Mouse (Mus musculus) heart, embryonic 13.5 days (tissue): ENCODE results near the gene Wipi1. TPM values are rescaled to one million over a fixed set of nuclear protein-coding genes. Genes with fewer than 3 reads are reported as not detected.

Source experiments
- ATAC-seq: fragments of 200-750 bp; cut with Nextera tagmentation; 2 replicates; pipeline ENCODE4 v1.8.0; 2017; ENCODE audit warnings: moderate TSS enrichment; ENCODE audit not compliant: insufficient number of reproducible peaks, low FRiP score, low TSS enrichment; ENCODE audit errors: extremely low read depth
- H3K27ac ChIP-seq: fragments of 300-500 bp; sonication (generic); replicated peaks from 2 replicates; pipeline ENCODE4 v1.5.1; 2015; ENCODE audit warnings: moderate library complexity, mild to moderate bottlenecking, inconsistent platforms
- H3K27me3 ChIP-seq: fragments of 300-500 bp; sonication (generic); replicated peaks from 2 replicates; pipeline ENCODE4 v1.6.1; 2015; ENCODE audit warnings: mild to moderate bottlenecking, inconsistent platforms
- H3K36me3 ChIP-seq: fragments of 300-500 bp; sonication (generic); 2 replicates; pipeline ENCODE4 v1.6.1; 2015; ENCODE audit warnings: mild to moderate bottlenecking, inconsistent platforms
- H3K4me1 ChIP-seq: fragments of 300-500 bp; sonication (generic); 2 replicates; pipeline ENCODE4 v1.6.1; 2015; ENCODE audit warnings: inconsistent platforms
- H3K4me2 ChIP-seq: fragments of 300-500 bp; sonication (generic); 2 replicates; pipeline ENCODE4 v1.6.1; 2015; ENCODE audit warnings: inconsistent platforms, mild to moderate bottlenecking, moderate library complexity
- H3K4me3 ChIP-seq: fragments of 300-500 bp; sonication (generic); 2 replicates; pipeline ENCODE4 v1.5.1; 2015; ENCODE audit warnings: moderate library complexity, mild to moderate bottlenecking, inconsistent platforms
- H3K9ac ChIP-seq: fragments of 300-500 bp; sonication (generic); 2 replicates; pipeline ENCODE4 v1.6.1; 2015; ENCODE audit warnings: inconsistent platforms, mild to moderate bottlenecking, moderate library complexity
- H3K9me3 ChIP-seq: fragments of 300-500 bp; sonication (generic); 2 replicates; pipeline ENCODE4 v1.6.1; 2016; ENCODE audit warnings: inconsistent platforms
- WGBS: fragments of 180-500 bp; shearing (Covaris S2); methylation state at CpG from one replicate; pipeline ENCODE4 v1.1.7; 2015; ENCODE audit warnings: mixed read lengths; 5-methylcytosine and 5-hydroxymethylcytosine counted together
- polyA plus RNA-seq: library from polyadenylated mRNA; unstranded; fragments of >200 nt; fragmentation: Nextera tagmentation; extraction: Ambion mirVana; gene quantifications from 2 replicates; pipeline ENCODE4 v1.2.1, GENCODE M21; 2015

Gene Wipi1
- polyA plus RNA-seq, 1 experiment from 2014 or later: 44.7 TPM

DNA sequence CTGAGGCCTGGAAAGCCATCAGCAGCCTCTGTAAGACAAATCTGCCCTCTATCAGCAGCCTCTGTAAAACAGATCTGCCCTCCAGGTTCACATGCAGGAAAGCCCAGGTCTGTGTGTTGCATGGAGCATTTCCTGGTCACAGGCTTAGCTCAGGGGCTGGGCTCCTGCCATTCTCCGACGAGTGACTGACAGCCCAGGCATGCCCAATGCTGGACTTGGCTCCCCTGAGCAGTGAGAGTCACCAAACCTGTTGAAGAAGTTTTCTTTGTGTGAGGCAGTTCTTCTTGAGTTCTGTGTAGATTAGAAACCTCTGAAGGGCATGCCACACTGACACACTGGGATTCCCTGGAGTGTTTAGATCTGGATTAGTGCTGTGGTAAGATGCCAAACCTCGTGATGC lies 57.3 kb downstream of the Wipi1 start:
- WGBS: 21% methylated on average over 3 of the region's 3 CpGs
- H3K27ac ChIP-seq: peak overlapping the region; percentile 45
- ATAC-seq: no peak

DNA sequence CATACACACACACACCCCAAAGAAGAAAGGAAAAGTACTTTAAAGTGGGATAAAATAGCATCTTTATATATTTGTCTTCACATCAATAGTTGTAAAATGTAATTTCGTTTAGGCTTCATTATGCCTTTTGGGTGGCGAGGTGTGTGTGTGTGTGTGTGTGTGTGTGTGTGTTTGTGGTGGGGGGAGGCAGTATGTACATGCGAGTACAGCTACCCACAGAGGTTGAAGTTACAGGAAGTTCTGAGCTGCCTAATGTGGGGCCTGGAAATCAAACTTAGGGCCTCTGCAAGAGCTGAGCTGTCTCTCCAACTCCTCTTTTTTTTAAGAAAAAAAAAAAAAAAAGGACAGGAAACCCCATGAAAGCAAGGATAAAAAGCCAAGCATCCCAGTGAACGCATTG lies 57.8 kb downstream of the Wipi1 start:
- Histone ChIP-seq H3K4me2 (no peak overlapping the region), H3K4me1 (peaks cover 52% of the 10 kb centered on the region), H3K27ac (peak overlapping the region; percentile 45; the same call in 1 of the 2 replicates), H3K4me3 (no peak overlapping the region), H3K36me3 (no peaks in the 10 kb centered on the region), H3K27me3 (no peaks in the 10 kb centered on the region), H3K9me3 (no peaks in the 10 kb centered on the region), H3K9ac (no peak overlapping the region)
- WGBS: 73% methylated on average over 4 of the region's 4 CpGs
- no peak for ATAC-seq

More for the DNA sequence above, 57.3 kb downstream of the Wipi1 start:
- Histone ChIP-seq H3K4me2 (no peak overlapping the region), H3K36me3 (no peaks in the 10 kb centered on the region), H3K27me3 (no peaks in the 10 kb centered on the region), H3K4me1 (peaks cover 52% of the 10 kb centered on the region), H3K9ac (no peak overlapping the region), H3K4me3 (no peak overlapping the region), H3K9me3 (no peaks in the 10 kb centered on the region)

DNA sequence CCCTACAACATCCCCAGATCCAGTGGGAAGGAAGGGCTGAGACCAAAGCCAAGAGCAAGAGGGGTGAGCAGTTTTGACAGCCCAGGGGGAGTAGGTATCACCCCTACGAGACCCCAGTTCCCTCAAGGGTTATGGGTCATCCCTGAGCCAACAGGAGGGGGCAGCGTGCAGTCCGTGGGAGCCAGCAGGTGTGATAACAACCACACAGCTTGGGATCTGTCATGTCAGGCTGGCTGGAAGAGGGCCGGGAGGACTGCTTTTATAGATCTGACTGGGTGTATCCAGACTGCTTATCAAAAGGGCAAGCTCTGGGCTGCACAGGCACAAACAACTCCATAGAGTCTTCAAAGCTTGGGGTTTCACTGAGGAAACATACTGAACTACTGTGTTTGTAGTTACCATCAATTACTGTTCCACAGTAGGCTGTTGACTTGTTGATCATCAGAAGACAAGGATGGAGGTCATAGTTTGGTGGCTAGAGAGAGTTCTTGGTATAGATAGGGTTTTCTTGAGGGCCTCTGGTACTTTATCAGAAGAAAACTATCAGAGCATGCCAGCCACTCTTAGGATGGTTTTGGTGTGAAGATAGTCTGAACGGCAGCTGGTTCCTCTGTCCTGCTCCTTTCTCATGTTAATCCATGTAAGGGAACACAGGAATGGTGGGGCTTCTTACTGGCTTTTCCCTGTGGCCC lies 62.0 kb downstream of the Wipi1 start:
- H3K27ac ChIP-seq: no peak overlapping the region
- H3K27me3 ChIP-seq: no peaks in the 10 kb centered on the region
- no peak overlapping the region for H3K4me2 ChIP-seq
- WGBS: 39% methylated on average over 5 of the region's 5 CpGs
- no peaks in the 10 kb centered on the region for H3K36me3 ChIP-seq
- H3K4me1 ChIP-seq: peaks cover 45% of the 10 kb centered on the region
- H3K4me3 ChIP-seq: no peak overlapping the region
- H3K9me3 ChIP-seq: no peaks in the 10 kb centered on the region
- no peak overlapping the region for H3K9ac ChIP-seq
- no peak for ATAC-seq

DNA sequence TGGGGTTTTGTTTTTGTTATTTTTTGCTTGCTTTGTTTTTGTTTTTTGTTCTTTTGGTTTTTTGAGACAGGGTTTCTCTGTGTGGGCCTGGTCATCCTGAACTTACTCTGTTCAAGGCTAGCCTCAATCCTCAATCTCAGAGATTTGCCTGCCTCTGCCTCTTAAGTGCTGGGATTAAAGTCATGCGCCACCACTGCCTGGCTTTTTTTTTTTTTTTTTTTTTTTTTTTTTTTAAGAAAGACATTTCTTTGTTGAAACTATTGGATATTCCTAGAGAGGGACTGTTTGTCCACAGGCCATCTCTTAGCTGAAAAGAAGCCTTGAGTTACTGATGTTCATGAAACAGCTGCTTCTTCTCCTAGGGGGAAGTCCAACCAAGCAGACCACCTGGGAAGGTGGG lies 64.1 kb downstream of the Wipi1 start:
- Histone ChIP-seq H3K27me3 (no peaks in the 10 kb centered on the region), H3K4me2 (no peak overlapping the region), H3K36me3 (no peaks in the 10 kb centered on the region), H3K27ac (no peak overlapping the region), H3K9ac (no peak overlapping the region), H3K9me3 (no peaks in the 10 kb centered on the region), H3K4me1 (peaks cover 52% of the 10 kb centered on the region), H3K4me3 (no peak overlapping the region)
- WGBS: 84% methylated on average over 1 of the region's 1 CpGs
- ATAC-seq: no peak

DNA sequence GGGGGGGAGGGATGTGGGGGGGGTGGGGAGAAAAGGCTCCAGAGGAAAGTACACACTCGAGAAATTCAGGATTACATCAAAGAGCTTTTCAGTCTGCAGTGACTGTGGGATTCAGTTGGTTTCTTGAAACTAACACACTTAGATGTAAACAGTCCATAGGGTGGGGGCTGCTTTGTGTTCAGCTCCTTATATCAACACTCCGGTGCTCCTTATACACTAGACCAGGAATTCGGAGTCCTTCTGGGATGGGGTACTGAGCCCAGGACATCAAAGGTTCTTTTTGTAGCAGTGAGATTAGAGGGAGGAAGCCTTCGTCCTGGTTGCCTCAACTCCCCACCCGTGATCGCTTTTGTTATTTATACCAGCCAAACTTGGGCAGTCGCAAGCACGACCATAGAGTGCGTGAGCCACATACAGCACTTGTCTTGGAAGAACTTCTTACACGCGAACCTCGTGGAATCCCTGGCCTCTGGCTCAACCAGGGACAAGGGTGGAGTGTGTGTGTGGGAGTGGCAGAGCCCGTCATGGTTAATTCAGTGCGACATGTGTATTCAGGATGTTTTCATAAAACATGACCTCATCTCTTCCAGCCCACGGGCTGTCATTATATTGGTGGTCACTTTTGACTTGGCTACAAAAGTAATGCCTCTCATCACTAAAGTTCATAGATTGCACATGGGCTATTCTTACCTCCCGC lies 65.3 kb downstream of the Wipi1 start:
- H3K4me3 ChIP-seq: no peak overlapping the region
- no peak overlapping the region for H3K9ac ChIP-seq
- no peak for ATAC-seq
- no peak overlapping the region for H3K27ac ChIP-seq
- WGBS: 53% methylated on average over 16 of the region's 16 CpGs
- H3K9me3 ChIP-seq: no peaks in the 10 kb centered on the region
- peaks cover 52% of the 10 kb centered on the region for H3K4me1 ChIP-seq
- no peaks in the 10 kb centered on the region for H3K36me3 ChIP-seq
- no peaks in the 10 kb centered on the region; the same call in 1 of the 2 replicates for H3K27me3 ChIP-seq
- no peak overlapping the region for H3K4me2 ChIP-seq

DNA sequence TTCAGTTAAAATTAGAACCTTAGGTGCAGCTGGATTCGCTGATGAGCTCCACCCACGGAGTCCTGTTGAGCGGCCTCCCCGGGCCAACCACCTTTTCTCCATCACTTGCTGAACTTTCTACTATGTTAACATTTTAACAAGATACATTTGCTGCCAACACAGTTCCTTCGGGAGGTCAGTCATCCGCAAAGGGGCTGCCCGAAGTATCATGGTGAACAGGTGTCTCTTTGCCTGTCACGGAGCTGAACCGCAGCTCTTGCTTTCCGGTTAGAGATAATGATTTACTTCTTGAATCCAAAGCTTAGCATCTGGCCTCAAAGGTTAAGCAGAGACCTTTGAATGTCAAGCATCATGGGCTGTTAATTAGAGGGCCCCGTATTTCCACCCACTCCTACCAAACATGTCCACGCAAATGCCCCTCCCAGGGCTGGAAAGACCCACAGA lies 66.0 kb downstream of the Wipi1 start:
- no peak for ATAC-seq
- 42% methylated on average over 12 of the region's 12 CpGs for WGBS
- 0 out of 2 replicates have a peak overlapping the region, but pooled peaks have one; percentile 8 for H3K27ac ChIP-seq

DNA sequence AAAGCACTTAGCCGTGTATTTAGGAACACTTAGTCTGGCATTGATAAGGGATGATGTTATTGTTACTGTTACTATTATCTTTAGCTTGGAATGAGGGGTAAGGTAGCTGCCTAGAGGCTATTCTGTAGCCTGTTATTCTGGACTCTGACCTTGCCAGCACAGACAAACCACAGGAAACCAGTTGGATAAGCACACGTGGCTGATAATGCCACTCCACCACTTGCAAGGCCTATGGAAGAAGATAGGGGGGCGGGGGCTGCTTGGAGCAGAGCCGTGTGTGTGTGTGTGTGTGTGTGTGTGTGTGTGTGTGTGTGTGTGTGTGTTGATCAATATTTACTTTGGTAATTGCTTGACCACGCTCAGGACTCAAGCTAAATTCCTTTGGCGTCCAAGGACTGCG lies 66.5 kb downstream of the Wipi1 start:
- 22% methylated on average over 7 of the region's 7 CpGs for WGBS
- Histone ChIP-seq H3K4me1 (peaks cover 52% of the 10 kb centered on the region), H3K27ac (no peak overlapping the region), H3K9me3 (no peaks in the 10 kb centered on the region), H3K4me2 (peak overlapping the region; percentile 39; the same call in 1 of the 2 replicates), H3K36me3 (no peaks in the 10 kb centered on the region), H3K4me3 (no peak overlapping the region), H3K27me3 (peaks cover 5% of the 10 kb centered on the region; the same call in 1 of the 2 replicates), H3K9ac (no peak overlapping the region)
- ATAC-seq: no peak

More for the DNA sequence above, 66.0 kb downstream of the Wipi1 start:
- H3K4me3 ChIP-seq: no peak overlapping the region
- peaks cover 52% of the 10 kb centered on the region for H3K4me1 ChIP-seq
- H3K9me3 ChIP-seq: no peaks in the 10 kb centered on the region
- peak overlapping the region; percentile 4; the same call in 1 of the 2 replicates for H3K9ac ChIP-seq
- H3K4me2 ChIP-seq: peak overlapping the region; percentile 39; the same call in 1 of the 2 replicates
- no peaks in the 10 kb centered on the region for H3K36me3 ChIP-seq
- peaks cover 3% of the 10 kb centered on the region; the same call in 1 of the 2 replicates for H3K27me3 ChIP-seq

DNA sequence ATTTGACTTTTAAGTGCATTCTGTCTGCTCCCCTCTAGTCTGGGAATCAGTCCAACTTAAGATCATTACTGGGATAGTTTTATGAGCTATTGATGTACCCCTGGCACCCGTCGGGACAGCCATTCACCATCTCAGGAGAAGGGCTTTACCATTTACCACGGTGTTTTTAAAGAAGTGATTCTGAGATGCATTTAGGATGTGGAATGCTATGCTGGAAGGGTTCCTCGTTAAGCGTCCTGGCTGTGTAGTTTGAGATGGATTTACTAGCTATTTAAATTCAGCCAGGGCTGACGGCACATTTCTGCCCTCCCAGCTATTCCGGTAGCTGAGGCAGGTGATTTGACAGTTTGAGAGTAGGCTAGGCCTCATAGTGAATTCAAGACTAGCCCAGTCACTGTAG lies 67.3 kb downstream of the Wipi1 start:
- no peaks in the 10 kb centered on the region for H3K9me3 ChIP-seq
- no peak overlapping the region for H3K9ac ChIP-seq
- H3K4me2 ChIP-seq: no peak overlapping the region
- H3K4me1 ChIP-seq: peaks cover 50% of the 10 kb centered on the region
- peaks cover 7% of the 10 kb centered on the region; the same call in 1 of the 2 replicates for H3K27me3 ChIP-seq
- WGBS: 72% methylated on average over 7 of the region's 7 CpGs
- no peak for ATAC-seq
- H3K4me3 ChIP-seq: no peak overlapping the region
- H3K27ac ChIP-seq: no peak overlapping the region
- H3K36me3 ChIP-seq: no peaks in the 10 kb centered on the region

DNA sequence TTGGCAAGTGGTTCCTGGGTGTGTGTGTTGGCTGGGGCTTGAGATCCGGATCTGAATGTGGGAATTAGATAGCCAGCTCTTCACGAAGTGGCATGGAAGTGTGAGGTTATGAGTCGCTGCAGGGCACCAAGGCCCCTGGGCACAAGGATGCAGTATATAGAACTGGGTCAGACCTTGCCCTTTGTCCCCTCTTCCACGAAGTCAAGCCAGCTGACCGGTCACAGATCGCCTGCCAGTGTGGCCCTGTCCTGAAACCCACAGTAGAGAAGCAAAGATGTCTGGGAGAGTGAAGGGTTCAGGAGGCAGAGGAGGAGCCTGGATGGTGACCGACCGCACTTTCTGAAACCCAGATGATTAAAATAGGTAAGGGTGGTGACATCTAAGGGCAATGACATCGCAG lies 68.3 kb downstream of the Wipi1 start:
- no peaks in the 10 kb centered on the region for H3K36me3 ChIP-seq
- WGBS: 66% methylated on average over 9 of the region's 9 CpGs
- no peak overlapping the region for H3K4me2 ChIP-seq
- H3K9ac ChIP-seq: no peak overlapping the region
- H3K9me3 ChIP-seq: no peaks in the 10 kb centered on the region
- peaks cover 7% of the 10 kb centered on the region; the same call in 1 of the 2 replicates for H3K27me3 ChIP-seq
- no peak for ATAC-seq
- H3K27ac ChIP-seq: no peak overlapping the region
- no peak overlapping the region for H3K4me3 ChIP-seq
- H3K4me1 ChIP-seq: peaks cover 50% of the 10 kb centered on the region

DNA sequence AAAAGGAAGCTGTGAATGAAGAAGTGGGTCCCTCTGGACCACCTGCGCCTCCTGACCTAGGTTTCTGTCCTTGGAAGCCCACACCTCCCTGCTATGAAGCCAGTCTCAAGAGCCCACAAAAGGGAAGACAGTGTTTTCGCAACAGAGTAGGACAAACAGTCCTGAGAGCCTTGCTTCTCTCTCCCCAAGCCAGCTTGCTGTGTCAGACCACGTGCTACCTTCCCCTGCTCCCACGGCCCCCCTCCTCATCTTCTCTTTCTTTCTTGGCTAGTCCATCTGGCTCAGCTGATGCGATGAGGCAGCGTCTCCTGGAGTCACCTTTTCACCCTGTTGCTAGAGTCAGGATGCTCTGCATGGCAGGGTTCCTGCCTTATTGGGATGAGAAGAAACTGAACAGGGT lies 72.5 kb downstream of the Wipi1 start:
- 59% methylated on average over 6 of the region's 6 CpGs for WGBS
- Histone ChIP-seq H3K27ac (no peak overlapping the region), H3K9ac (no peak overlapping the region), H3K4me1 (peaks cover 22% of the 10 kb centered on the region), H3K4me3 (no peak overlapping the region), H3K27me3 (peaks cover 7% of the 10 kb centered on the region; the same call in 1 of the 2 replicates), H3K9me3 (no peaks in the 10 kb centered on the region), H3K36me3 (no peaks in the 10 kb centered on the region), H3K4me2 (no peak overlapping the region)
- no peak for ATAC-seq

DNA sequence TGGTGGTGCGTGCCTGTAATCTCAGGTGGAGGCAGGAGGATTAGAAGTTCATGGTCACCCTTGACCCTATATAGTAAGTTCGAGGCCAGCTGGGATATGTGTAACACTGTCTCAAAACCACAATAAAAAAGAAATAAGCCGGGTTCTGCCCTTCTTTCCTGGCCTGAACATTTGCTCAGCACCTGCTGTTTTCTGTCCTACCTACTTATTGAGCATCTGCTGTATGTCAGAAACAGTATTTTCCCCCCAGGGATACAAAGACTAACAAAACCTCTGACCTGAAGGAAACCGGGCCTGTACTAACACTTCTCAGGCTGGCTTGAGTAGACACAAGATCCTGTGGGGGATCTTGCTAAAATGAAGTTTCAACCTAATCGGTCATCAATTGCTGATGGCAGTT lies 74.8 kb downstream of the Wipi1 start:
- H3K27me3 ChIP-seq: peaks cover 7% of the 10 kb centered on the region; the same call in 1 of the 2 replicates
- H3K4me2 ChIP-seq: no peak overlapping the region
- H3K4me1 ChIP-seq: peaks cover 9% of the 10 kb centered on the region; the same call in 1 of the 2 replicates
- no peak overlapping the region for H3K9ac ChIP-seq
- no peaks in the 10 kb centered on the region for H3K36me3 ChIP-seq
- 72% methylated on average over 5 of the region's 5 CpGs for WGBS
- no peak overlapping the region for H3K27ac ChIP-seq
- H3K4me3 ChIP-seq: no peak overlapping the region
- no peak for ATAC-seq
- no peaks in the 10 kb centered on the region for H3K9me3 ChIP-seq
